Mouse (Mus musculus): ENCODE results near the gene Usp7. TPM values are rescaled to one million over a fixed set of nuclear protein-coding genes. Genes with fewer than 3 reads are reported as not detected.

Gene Usp7
- polyA plus RNA-seq, 1 experiment from 2014 or later: 22.4 TPM

DNA sequence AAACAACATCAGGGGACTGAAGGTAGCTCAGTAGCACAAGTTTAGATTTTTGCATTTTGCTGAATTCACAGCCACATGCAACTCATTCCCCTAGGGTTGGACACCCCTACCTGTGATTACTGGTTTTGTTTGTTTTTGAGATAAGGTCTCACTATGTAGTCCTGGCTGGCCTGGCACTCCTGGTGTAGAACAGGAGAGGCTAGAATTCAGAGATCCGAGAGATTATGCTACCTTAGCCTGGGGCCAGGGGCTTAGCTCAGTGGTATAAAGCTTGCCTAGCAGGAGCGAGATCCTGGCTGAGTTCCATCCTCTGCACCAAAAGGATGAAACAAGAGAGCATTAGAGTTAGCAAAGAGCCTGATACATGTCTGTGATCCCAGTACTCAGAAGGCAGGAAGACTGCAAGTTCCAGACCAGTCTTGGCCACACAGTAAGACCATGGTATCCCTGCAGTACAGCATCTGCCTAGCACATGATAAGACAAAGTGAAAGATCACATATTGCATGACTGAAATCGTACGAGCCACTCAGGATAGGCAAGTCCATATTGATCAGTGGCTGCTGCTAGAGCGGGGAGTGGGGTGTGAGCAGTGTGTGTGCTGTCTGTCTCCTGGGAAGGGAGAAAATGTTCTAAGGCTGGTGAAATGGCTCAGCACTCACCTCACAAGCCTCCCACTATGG, 40.4 kb downstream of the Usp7 start:
- H3K9me3 ChIP-seq (replicated peaks; ENCODE audit: control insufficient read depth, low read length): no peaks in the 10 kb centered on the region
- no peaks in the 10 kb centered on the region for H3K36me3 ChIP-seq (ENCODE audit: control insufficient read depth, insufficient read depth)
- no peaks in the 10 kb centered on the region for H3K27me3 ChIP-seq (ENCODE audit: control insufficient read depth, insufficient read depth, low read depth, low read length)
- H3K4me1 ChIP-seq (ENCODE audit: control insufficient read depth, low read depth, low read length): peaks cover 61% of the 10 kb centered on the region
- peak overlapping the region; percentile 62 for H3K4me2 ChIP-seq (ENCODE audit: low read depth, low read length)
- H3K9ac ChIP-seq (ENCODE audit: low read depth, low read length): peak overlapping the region; percentile 66
- H3K4me3 ChIP-seq (ENCODE audit: low read depth, low read length): peak overlapping the region; percentile 28
- 26% methylated on average over 5 of the region's 5 CpGs for whole genome bisulfite sequencing (ENCODE audit: insufficient replicate concordance)
- peak; percentile 90 for ATAC-seq (ENCODE audit: low read depth)
- H3K27ac ChIP-seq (ENCODE audit: low read length): peak overlapping the region; percentile 97

DNA sequence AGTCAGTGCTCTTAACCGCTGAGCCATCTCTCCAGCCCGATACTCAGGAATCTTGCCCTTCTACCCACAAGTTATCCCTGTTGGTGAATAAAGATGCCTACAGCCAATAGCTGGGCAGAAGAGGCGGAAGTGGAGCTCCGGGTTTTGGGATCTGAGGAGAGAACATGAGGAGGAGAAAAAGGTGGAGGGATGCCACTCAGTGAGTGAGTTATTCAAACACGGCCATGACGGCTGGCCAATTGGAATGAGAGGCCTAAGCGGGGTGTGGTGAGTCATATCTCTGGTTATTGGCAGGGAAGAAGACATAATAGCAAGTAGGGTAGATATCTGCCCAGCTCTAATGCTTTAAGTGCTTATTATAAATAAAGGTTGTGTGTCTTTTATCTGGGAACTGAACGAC, 43.2 kb downstream of the Usp7 start:
- 82% methylated on average over 8 of the region's 8 CpGs for WGBS (ENCODE audit: insufficient replicate concordance)

GRCm38 (mm10) chr16:8748175-8748846, 43.8 kb downstream of the Usp7 start:
- Histone ChIP-seq H3K4me1 (ENCODE audit: control insufficient read depth, low read depth, low read length) (peaks cover 88% of the 10 kb centered on the region), H3K4me2 (ENCODE audit: low read depth, low read length) (peak overlapping the region; percentile 32), H3K27ac (ENCODE audit: low read length) (peak overlapping the region; percentile 91), H3K9me3 (replicated peaks; ENCODE audit: control insufficient read depth, low read length) (no peaks in the 10 kb centered on the region), H3K4me3 (ENCODE audit: low read depth, low read length) (no peak overlapping the region), H3K36me3 (ENCODE audit: control insufficient read depth, insufficient read depth) (no peaks in the 10 kb centered on the region), H3K9ac (ENCODE audit: low read depth, low read length) (peak overlapping the region; percentile 50), H3K27me3 (ENCODE audit: control insufficient read depth, insufficient read depth, low read depth, low read length) (no peaks in the 10 kb centered on the region)
- WGBS (ENCODE audit: insufficient replicate concordance): 40% methylated on average over 6 of the region's 6 CpGs
- ATAC-seq (ENCODE audit: low read depth): no peak

More for the DNA sequence above, 43.2 kb downstream of the Usp7 start:
- H3K9ac ChIP-seq (ENCODE audit: low read depth, low read length): no peak overlapping the region
- peaks cover 83% of the 10 kb centered on the region for H3K4me1 ChIP-seq (ENCODE audit: control insufficient read depth, low read depth, low read length)
- H3K9me3 ChIP-seq (replicated peaks; ENCODE audit: control insufficient read depth, low read length): no peaks in the 10 kb centered on the region
- H3K36me3 ChIP-seq (ENCODE audit: control insufficient read depth, insufficient read depth): no peaks in the 10 kb centered on the region
- no peak overlapping the region for H3K4me2 ChIP-seq (ENCODE audit: low read depth, low read length)
- no peak for ATAC-seq (ENCODE audit: low read depth)
- peak overlapping the region; percentile 65; the same call in 1 of the 2 replicates for H3K27ac ChIP-seq (ENCODE audit: low read length)
- no peak overlapping the region for H3K4me3 ChIP-seq (ENCODE audit: low read depth, low read length)
- no peaks in the 10 kb centered on the region for H3K27me3 ChIP-seq (ENCODE audit: control insufficient read depth, insufficient read depth, low read depth, low read length)

DNA sequence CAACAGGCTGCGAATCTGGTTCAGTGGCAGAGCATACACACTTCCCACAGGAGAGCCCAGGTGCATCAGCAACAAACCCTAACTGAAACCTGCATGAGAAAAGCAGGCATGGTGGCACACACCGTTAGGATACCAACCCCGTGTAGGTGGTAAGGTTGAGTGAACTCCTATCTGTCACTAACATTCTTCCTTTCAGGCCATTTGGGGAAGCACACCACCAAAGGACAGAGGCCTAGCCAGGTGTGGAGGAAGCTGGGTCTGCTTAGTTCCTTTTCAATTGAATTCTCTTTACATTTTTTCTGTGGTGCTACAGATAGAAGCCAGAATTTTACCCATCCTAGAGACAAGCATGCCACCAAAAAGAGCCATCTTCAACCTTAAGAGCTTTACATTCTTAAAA, 44.3 kb downstream of the Usp7 start:
- no peak overlapping the region for H3K4me3 ChIP-seq (ENCODE audit: low read depth, low read length)
- H3K9me3 ChIP-seq (replicated peaks; ENCODE audit: control insufficient read depth, low read length): no peaks in the 10 kb centered on the region
- peak overlapping the region; percentile 50 for H3K9ac ChIP-seq (ENCODE audit: low read depth, low read length)
- H3K36me3 ChIP-seq (ENCODE audit: control insufficient read depth, insufficient read depth): no peaks in the 10 kb centered on the region
- 33% methylated on average over 3 of the region's 3 CpGs for WGBS (ENCODE audit: insufficient replicate concordance)
- H3K4me1 ChIP-seq (ENCODE audit: control insufficient read depth, low read depth, low read length): peaks cover 87% of the 10 kb centered on the region
- H3K4me2 ChIP-seq (ENCODE audit: low read depth, low read length): peak overlapping the region; percentile 32
- no peaks in the 10 kb centered on the region for H3K27me3 ChIP-seq (ENCODE audit: control insufficient read depth, insufficient read depth, low read depth, low read length)
- peak overlapping the region; percentile 91 for H3K27ac ChIP-seq (ENCODE audit: low read length)
- no peak for ATAC-seq (ENCODE audit: low read depth)

DNA sequence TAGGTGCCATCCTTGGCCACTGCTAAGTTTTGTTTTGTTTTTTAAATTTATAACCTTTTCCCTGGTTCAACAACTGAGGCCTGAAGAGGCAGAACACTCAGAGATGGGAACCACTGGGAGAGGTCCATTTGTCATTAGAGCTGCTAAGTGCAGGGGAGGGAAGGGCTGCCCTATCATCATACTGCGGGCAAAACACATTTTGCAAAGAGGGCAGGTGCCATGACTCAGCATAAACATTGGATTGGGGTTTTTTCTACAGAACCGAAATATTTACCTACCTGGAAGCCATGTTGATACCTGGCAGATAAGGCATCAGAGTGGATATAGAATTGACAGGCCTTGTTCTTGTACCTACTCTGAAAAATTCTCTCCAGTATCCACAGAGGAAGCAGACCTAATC, 45.6 kb downstream of the Usp7 start:
- WGBS (ENCODE audit: insufficient replicate concordance): 18% methylated on average over 2 of the region's 2 CpGs
- Histone ChIP-seq H3K9me3 (replicated peaks; ENCODE audit: control insufficient read depth, low read length) (no peaks in the 10 kb centered on the region), H3K4me2 (ENCODE audit: low read depth, low read length) (peak overlapping the region; percentile 54), H3K27me3 (ENCODE audit: control insufficient read depth, insufficient read depth, low read depth, low read length) (no peaks in the 10 kb centered on the region), H3K27ac (ENCODE audit: low read length) (peak overlapping the region; percentile 91), H3K4me3 (ENCODE audit: low read depth, low read length) (no peak overlapping the region), H3K4me1 (ENCODE audit: control insufficient read depth, low read depth, low read length) (peaks cover 83% of the 10 kb centered on the region), H3K9ac (ENCODE audit: low read depth, low read length) (peak overlapping the region; percentile 46), H3K36me3 (ENCODE audit: control insufficient read depth, insufficient read depth) (no peaks in the 10 kb centered on the region)
- peak; percentile 85 for ATAC-seq (ENCODE audit: low read depth)

DNA sequence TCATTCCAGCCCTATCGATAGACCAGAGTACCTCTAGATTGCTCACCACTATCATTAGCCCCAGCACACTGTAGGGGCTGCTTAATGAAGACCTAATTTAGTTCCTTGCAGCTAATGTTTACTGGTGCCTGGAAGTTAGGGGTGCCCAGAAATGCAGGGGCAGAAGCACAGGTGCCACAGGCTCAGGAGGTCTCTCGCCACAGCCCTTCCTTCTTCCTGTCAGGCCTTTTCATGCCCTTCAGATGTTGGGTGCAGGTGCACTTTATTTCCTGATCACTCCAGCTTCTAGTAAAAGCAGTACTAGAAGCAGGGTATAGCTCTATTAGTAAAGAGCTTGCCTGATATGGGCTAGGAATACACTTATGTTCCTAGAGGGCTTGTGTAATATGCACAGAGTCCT, 46.4 kb downstream of the Usp7 start:
- peak overlapping the region; percentile 46 for H3K9ac ChIP-seq (ENCODE audit: low read depth, low read length)
- H3K27ac ChIP-seq (ENCODE audit: low read length): peak overlapping the region; percentile 91
- H3K27me3 ChIP-seq (ENCODE audit: control insufficient read depth, insufficient read depth, low read depth, low read length): no peaks in the 10 kb centered on the region
- 72% methylated on average over 2 of the region's 2 CpGs for WGBS (ENCODE audit: insufficient replicate concordance)
- no peak overlapping the region for H3K4me3 ChIP-seq (ENCODE audit: low read depth, low read length)
- no peak for ATAC-seq (ENCODE audit: low read depth)
- H3K4me1 ChIP-seq (ENCODE audit: control insufficient read depth, low read depth, low read length): peaks cover 83% of the 10 kb centered on the region
- H3K4me2 ChIP-seq (ENCODE audit: low read depth, low read length): peak overlapping the region; percentile 54
- H3K9me3 ChIP-seq (replicated peaks; ENCODE audit: control insufficient read depth, low read length): no peaks in the 10 kb centered on the region
- H3K36me3 ChIP-seq (ENCODE audit: control insufficient read depth, insufficient read depth): no peaks in the 10 kb centered on the region

GRCm38 (mm10) chr16:8743989-8744388, 48.1 kb downstream of the Usp7 start:
- 0 out of 2 replicates have a peak overlapping the region, but pooled peaks have one; percentile 30 for H3K9ac ChIP-seq (ENCODE audit: low read depth, low read length)
- no peak overlapping the region for H3K4me2 ChIP-seq (ENCODE audit: low read depth, low read length)
- H3K27me3 ChIP-seq (ENCODE audit: control insufficient read depth, insufficient read depth, low read depth, low read length): no peaks in the 10 kb centered on the region
- no peaks in the 10 kb centered on the region for H3K9me3 ChIP-seq (replicated peaks; ENCODE audit: control insufficient read depth, low read length)
- peak; percentile 54; the same call in 1 of the 2 replicates for ATAC-seq (ENCODE audit: low read depth)
- H3K4me1 ChIP-seq (ENCODE audit: control insufficient read depth, low read depth, low read length): peaks cover 81% of the 10 kb centered on the region
- WGBS (ENCODE audit: insufficient replicate concordance): 38% methylated on average over 3 of the region's 3 CpGs
- H3K4me3 ChIP-seq (ENCODE audit: low read depth, low read length): no peak overlapping the region
- H3K36me3 ChIP-seq (ENCODE audit: control insufficient read depth, insufficient read depth): no peaks in the 10 kb centered on the region
- H3K27ac ChIP-seq (ENCODE audit: low read length): peak overlapping the region; percentile 53

GRCm38 (mm10) chr16:8741697-8742096, 50.4 kb downstream of the Usp7 start:
- Histone ChIP-seq H3K27ac (ENCODE audit: low read length) (peak overlapping the region; percentile 69), H3K4me2 (ENCODE audit: low read depth, low read length) (no peak overlapping the region), H3K9ac (ENCODE audit: low read depth, low read length) (no peak overlapping the region; the same call in 1 of the 2 replicates), H3K36me3 (ENCODE audit: control insufficient read depth, insufficient read depth) (no peaks in the 10 kb centered on the region), H3K4me1 (ENCODE audit: control insufficient read depth, low read depth, low read length) (peaks cover 61% of the 10 kb centered on the region), H3K4me3 (ENCODE audit: low read depth, low read length) (no peak overlapping the region), H3K9me3 (replicated peaks; ENCODE audit: control insufficient read depth, low read length) (no peaks in the 10 kb centered on the region), H3K27me3 (ENCODE audit: control insufficient read depth, insufficient read depth, low read depth, low read length) (no peaks in the 10 kb centered on the region)
- WGBS (ENCODE audit: insufficient replicate concordance): 79% methylated on average over 5 of the region's 5 CpGs
- no peak for ATAC-seq (ENCODE audit: low read depth)

DNA sequence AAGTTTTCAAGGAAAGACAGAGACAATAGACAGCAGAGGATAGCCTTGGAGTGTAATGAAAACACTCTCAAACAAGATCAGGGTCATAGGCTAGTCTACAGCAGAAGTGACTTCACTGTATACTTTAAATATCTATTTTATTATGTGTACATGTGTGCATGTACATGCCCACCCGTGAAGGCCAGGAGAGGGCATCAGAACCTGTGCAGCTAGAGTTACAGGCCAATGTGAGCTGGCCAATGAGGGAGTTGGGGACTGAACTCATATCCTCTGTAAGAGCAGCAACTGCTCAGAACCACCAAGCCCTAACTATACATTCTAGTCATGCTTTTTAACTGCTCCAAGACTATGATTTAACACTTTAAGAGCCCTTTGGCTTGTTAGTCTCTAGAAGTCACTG, 51.0 kb downstream of the Usp7 start:
- Histone ChIP-seq H3K27ac (ENCODE audit: low read length) (peak overlapping the region; percentile 69), H3K4me3 (ENCODE audit: low read depth, low read length) (no peak overlapping the region), H3K36me3 (ENCODE audit: control insufficient read depth, insufficient read depth) (no peaks in the 10 kb centered on the region), H3K27me3 (ENCODE audit: control insufficient read depth, insufficient read depth, low read depth, low read length) (no peaks in the 10 kb centered on the region), H3K9me3 (replicated peaks; ENCODE audit: control insufficient read depth, low read length) (no peaks in the 10 kb centered on the region), H3K4me2 (ENCODE audit: low read depth, low read length) (no peak overlapping the region), H3K4me1 (ENCODE audit: control insufficient read depth, low read depth, low read length) (peaks cover 55% of the 10 kb centered on the region), H3K9ac (ENCODE audit: low read depth, low read length) (no peak overlapping the region; the same call in 1 of the 2 replicates)
- WGBS (ENCODE audit: insufficient replicate concordance): 26% methylated on average over 1 of the region's 1 CpGs
- no peak for ATAC-seq (ENCODE audit: low read depth)
